Mouse (Mus musculus): ENCODE data around the gene Extl2.

- TF ChIP-seq CTCF (IDR thresholded peaks at IDR 0.05; ENCODE audit: low read depth) (no peak), EP300 (IDR thresholded peaks at IDR 0.05; ENCODE audit: low read depth) (no peak)
Observed at GRCm38 (mm10) chr3:115996929-115997328, 10.3 kb upstream of the Extl2 start.
